Mouse (Mus musculus): ENCODE measurements around the gene Aqp1.

- no peak for TF ChIP-seq EP300 (IDR thresholded peaks at IDR 0.05; ENCODE audit: low read depth in 1 of 2, low read length in 2 of 2)
- TF ChIP-seq CTCF (IDR thresholded peaks at IDR 0.05 in 2 of 3, conservative IDR thresholded peaks at IDR 0.05 in 1 of 3; ENCODE audit: control insufficient read depth in 1 of 3, insufficient read depth in 1 of 3, low read depth in 2 of 3, low read length in 3 of 3, poor library complexity in 1 of 3, severe bottlenecking in 1 of 3) = no peak
- no peak for TF ChIP-seq RCOR1 (IDR thresholded peaks at IDR 0.05; ENCODE audit: low read depth, low read length)
These were observed 8.1 kb upstream of the Aqp1 start for GRCm38 (mm10) chr6:55328179-55328578.

Data from MEL (cell line).